Mouse (Mus musculus) lung, embryonic 16.5 days (tissue): ENCODE data around the gene Mtrex. TPM values are rescaled to one million over a fixed set of nuclear protein-coding genes. Genes with fewer than 3 reads are reported as not detected.

Experiments used
- ATAC-seq: fragments of 200-750 bp; cut with Nextera tagmentation; 2 replicates; pipeline ENCODE4 v1.8.0; 2017; ENCODE audit warnings: low read depth, mild to moderate bottlenecking, moderate library complexity
- H3K27ac ChIP-seq: fragments of 300-500 bp; sonication (generic); 2 replicates; pipeline ENCODE4 v1.5.1; 2014; ENCODE audit warnings: mild to moderate bottlenecking, control low read depth, low read length
- H3K27me3 ChIP-seq: fragments of 300-500 bp; sonication (generic); 2 replicates; pipeline ENCODE4 v1.6.1; 2014; ENCODE audit warnings: low read depth, low read length, mixed read lengths; ENCODE audit not compliant: control insufficient read depth, insufficient read depth
- H3K36me3 ChIP-seq: fragments of 300-500 bp; sonication (generic); 2 replicates; pipeline ENCODE4 v1.6.1; 2014; ENCODE audit warnings: low read length; ENCODE audit not compliant: control insufficient read depth, insufficient read depth
- H3K4me1 ChIP-seq: fragments of 300-500 bp; sonication (generic); replicated peaks from 2 replicates; pipeline ENCODE4 v1.6.1; 2014; ENCODE audit warnings: low read length, mixed read lengths; ENCODE audit not compliant: control insufficient read depth, insufficient read depth
- H3K4me2 ChIP-seq: fragments of 300-500 bp; sonication (generic); 2 replicates; pipeline ENCODE4 v1.6.1; 2014; ENCODE audit warnings: low read depth, low read length, control low read depth
- H3K4me3 ChIP-seq: fragments of 300-500 bp; sonication (generic); 2 replicates; pipeline ENCODE4 v1.5.1; 2014; ENCODE audit warnings: mild to moderate bottlenecking, low read length, control low read depth
- H3K9ac ChIP-seq: fragments of 300-500 bp; sonication (generic); 2 replicates; pipeline ENCODE4 v1.6.1; 2014; ENCODE audit warnings: low read length, control low read depth
- H3K9me3 ChIP-seq: fragments of 300-500 bp; sonication (generic); 2 replicates; pipeline ENCODE4 v1.6.1; 2016; ENCODE audit warnings: low read length; ENCODE audit not compliant: control insufficient read depth
- WGBS: fragments of 180-500 bp; shearing (Covaris S2); extraction: QIAGEN DNeasy Blood & Tissue Kit; methylation state at CpG from one replicate; pipeline ENCODE4 v1.1.7; 2014; 5-methylcytosine and 5-hydroxymethylcytosine counted together
- polyA plus RNA-seq: library from polyadenylated mRNA; unstranded; fragments of >200 nt; fragmentation: Nextera tagmentation; extraction: Ambion mirVana; gene quantifications from 2 replicates; pipeline ENCODE4 v1.2.1, GENCODE M21; 2015

Mtrex gene
- polyA plus RNA-seq, result 63.7 and 67.0 TPM in 2 replicates

DNA sequence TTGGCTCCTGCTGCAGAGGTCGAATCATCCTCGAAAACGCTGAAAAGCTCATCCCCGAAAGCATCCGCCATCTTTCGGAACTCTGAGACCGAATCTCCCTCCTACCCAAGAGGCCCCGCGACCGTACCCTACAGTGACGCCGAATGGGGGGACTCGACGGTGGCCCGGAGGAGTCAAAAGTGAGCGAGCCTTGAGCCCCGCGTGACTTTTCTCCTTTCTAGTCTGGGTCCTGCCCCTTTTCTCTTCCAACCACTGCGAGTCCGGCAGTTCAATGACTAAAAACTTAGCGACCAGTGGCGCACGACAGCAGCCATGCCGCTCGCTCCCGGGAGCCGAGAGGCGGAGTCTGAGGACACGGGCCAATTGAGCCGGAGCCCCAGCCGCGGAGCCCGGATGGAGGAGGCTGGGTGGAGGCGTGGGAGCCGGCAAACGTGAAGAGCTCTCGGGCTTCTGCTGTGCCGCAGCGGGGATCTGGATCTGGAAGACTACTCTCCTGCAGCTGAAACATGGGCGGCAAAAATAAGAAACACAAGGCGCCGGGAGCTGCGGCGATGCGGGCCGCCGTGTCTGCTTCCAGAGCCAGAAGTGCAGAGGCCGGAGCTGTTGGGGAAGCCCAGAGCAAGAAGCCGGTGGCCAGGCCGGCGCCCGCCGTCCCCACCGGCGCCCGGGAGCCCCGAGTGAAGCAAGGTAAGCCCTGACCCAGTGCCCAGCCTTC, at the start of gene Mtrex, which contains the start of gene Dhx29:
TSS of gene Mtrex (minus strand) at position 112 of the 715 bp plus-strand sequence.
TSS of gene Dhx29 (plus strand) at position 168 of the 715 bp plus-strand sequence.
- under 1% methylated on average over 57 of the region's 57 CpGs for WGBS
- Histone ChIP-seq H3K27ac (peak within 1 kb of the TSS; percentile 91), H3K27me3 (no peaks in the 10 kb centered on the region), H3K9ac (peak within 1 kb of the TSS; percentile 86), H3K4me2 (peak within 1 kb of the TSS; percentile 63), H3K4me1 (peaks cover 16% of the 10 kb centered on the region), H3K9me3 (no peaks in the 10 kb centered on the region), H3K36me3 (no peaks in the 10 kb centered on the region), H3K4me3 (peak within 1 kb of the TSS; percentile 92)
- peak; percentile 99 for ATAC-seq

DNA sequence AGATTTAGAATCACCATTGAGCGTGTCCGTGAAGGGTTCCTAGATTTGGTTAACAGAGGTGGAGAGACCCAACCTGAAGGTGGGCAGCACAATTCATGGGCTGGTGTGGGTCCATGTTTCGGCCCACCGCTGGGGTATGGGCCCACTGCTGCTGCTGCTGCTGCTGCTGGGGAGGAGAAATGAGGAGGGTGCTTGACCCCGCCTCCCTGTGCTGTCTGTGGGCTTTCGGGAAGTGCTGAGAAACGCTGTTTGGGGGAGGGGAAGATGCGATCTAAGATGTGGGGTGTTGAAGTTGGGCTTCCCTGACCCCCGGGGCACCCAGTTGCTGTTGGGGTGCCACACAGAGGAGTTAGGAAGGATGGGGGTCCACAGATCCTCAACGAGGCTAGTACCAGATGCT, 49.5 kb upstream of the Mtrex start:
- Histone ChIP-seq H3K4me2 (no peak overlapping the region), H3K27ac (no peak overlapping the region)
- WGBS, result 35% methylated on average over 10 of the region's 10 CpGs

DNA sequence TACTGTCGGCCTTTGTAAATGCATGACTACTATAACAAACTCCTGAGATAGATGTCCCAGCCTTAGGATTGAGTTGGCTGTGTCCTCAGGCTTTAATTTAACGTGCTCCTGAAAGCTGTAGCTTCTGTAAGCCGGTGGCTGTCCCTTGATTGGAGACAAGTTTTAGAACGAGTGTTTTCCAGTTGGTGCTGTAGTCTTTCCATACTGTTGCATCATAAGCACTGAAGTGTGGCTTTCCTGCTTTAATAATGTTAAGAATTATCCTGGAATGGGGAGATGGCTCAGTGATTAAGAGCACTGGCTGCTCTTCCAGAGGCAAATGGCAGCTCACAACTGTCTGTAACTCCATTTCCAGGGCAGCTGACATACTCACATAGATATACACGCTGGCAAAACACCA, 40.1 kb upstream of the Mtrex start:
- H3K4me3 ChIP-seq, result no peak overlapping the region
- ATAC-seq, result no peak
- H3K27ac ChIP-seq, result no peak overlapping the region
- no peaks in the 10 kb centered on the region for H3K4me1 ChIP-seq
- H3K9ac ChIP-seq, result no peak overlapping the region
- no peaks in the 10 kb centered on the region for H3K9me3 ChIP-seq
- 92% methylated on average over 5 of the region's 5 CpGs for WGBS
- peaks cover 14% of the 10 kb centered on the region for H3K36me3 ChIP-seq
- no peaks in the 10 kb centered on the region for H3K27me3 ChIP-seq
- no peak overlapping the region for H3K4me2 ChIP-seq

More for the DNA sequence above, 49.5 kb upstream of the Mtrex start:
- Histone ChIP-seq H3K27me3 (no peaks in the 10 kb centered on the region; the same call in 1 of the 2 replicates), H3K9me3 (no peaks in the 10 kb centered on the region), H3K4me1 (no peaks in the 10 kb centered on the region), H3K4me3 (no peak overlapping the region), H3K36me3 (no peaks in the 10 kb centered on the region), H3K9ac (no peak overlapping the region)
- no peak for ATAC-seq

DNA sequence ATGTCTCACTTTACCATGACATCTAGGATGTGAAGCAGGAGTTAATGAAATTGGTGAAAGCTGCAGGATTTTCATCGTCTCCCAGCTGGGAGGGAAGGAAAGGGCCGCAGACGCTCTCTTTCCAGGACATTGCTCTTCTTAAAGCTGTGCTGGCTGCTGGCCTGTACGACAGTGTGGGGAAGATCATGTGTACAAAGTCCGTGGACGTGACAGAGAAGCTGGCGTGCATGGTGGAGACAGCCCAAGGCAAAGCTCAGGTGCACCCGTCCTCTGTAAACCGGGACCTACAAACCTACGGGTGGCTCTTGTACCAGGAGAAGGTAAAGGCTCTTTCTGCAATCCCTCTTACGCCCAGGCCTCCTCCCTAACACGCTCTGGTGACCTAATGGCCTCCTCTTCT, 37.2 kb upstream of the Mtrex start:
- H3K4me1 ChIP-seq, result no peaks in the 10 kb centered on the region
- H3K36me3 ChIP-seq, result peaks cover 16% of the 10 kb centered on the region
- no peak overlapping the region for H3K4me2 ChIP-seq
- no peaks in the 10 kb centered on the region for H3K9me3 ChIP-seq
- no peak for ATAC-seq
- H3K9ac ChIP-seq, result no peak overlapping the region
- no peak overlapping the region for H3K27ac ChIP-seq
- 89% methylated on average over 12 of the region's 12 CpGs for WGBS
- H3K4me3 ChIP-seq, result no peak overlapping the region
- H3K27me3 ChIP-seq, result no peaks in the 10 kb centered on the region

DNA sequence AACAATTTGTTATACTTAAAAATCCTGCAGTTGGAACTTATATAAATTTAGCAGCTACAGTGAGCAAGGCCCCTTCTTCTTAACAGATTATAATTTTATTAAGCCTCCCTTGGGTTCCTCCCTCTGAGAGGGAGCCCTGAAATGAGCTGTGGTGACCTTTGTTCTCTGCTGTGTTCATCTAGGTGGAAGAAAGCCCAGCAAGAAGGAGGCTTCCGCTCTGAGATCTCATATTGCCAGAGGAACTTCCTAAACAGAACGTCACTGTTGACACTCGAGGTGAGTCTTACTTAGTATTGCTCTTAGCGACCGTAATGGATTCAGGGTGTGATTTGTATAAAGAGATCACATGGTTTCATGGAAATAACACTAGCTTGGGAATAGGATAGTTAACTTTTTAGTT, 35.9 kb upstream of the Mtrex start:
- ATAC-seq, result no peak
- Histone ChIP-seq H3K9me3 (no peaks in the 10 kb centered on the region), H3K36me3 (peaks cover 14% of the 10 kb centered on the region), H3K4me1 (no peaks in the 10 kb centered on the region), H3K27ac (no peak overlapping the region), H3K27me3 (no peaks in the 10 kb centered on the region), H3K4me3 (no peak overlapping the region), H3K4me2 (no peak overlapping the region), H3K9ac (no peak overlapping the region)
- 76% methylated on average over 5 of the region's 5 CpGs for whole genome bisulfite sequencing

DNA sequence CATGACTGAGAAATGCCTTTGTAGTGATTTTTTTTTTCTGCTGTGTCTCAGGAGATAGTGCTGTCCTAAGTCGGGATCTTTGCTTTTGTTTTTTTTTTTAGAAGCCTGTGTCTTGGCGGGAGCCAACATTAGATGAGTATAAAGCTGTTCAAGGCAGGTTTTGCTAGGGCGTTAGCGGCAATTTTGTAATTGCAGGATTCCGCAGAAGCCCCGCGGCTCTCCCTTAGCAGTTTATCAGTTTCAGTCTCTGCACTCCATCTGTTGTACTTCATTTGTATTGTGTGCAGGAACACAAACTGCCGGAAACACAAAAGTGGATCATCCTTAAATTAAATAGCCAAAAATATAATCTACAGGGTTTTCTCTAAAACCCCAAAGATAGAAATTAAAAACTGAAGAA, 26.9 kb upstream of the Mtrex start:
- H3K9ac ChIP-seq, result no peak overlapping the region
- ATAC-seq, result no peak
- WGBS, result 87% methylated on average over 8 of the region's 8 CpGs

DNA sequence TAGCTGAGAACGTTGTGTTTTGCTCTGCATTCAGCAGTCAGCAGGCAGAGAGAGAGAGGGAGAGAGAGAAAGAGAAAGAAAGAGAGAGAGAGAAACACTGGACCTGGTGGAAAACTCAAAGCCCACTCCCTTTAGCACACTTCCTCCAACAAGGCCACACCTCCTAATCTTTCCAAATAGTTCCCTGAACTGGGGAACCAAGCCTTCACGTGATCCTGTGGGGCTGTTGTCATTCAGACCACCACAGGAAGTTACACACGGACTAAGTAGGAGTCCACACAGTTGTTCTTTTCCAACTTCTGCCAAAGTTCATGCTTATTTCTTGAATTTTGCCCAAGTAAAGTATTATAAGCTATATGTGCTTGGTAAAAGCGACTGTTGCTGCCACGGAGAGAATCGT, 18.7 kb upstream of the Mtrex start:
- H3K9me3 ChIP-seq, result no peaks in the 10 kb centered on the region
- WGBS, result 80% methylated on average over 6 of the region's 6 CpGs
- H3K36me3 ChIP-seq, result peaks cover 29% of the 10 kb centered on the region

More for the DNA sequence above, 26.9 kb upstream of the Mtrex start:
- H3K4me2 ChIP-seq, result no peak overlapping the region
- no peak overlapping the region for H3K27ac ChIP-seq
- H3K4me3 ChIP-seq, result no peak overlapping the region
- H3K9me3 ChIP-seq, result no peaks in the 10 kb centered on the region
- H3K4me1 ChIP-seq, result no peaks in the 10 kb centered on the region
- no peaks in the 10 kb centered on the region for H3K27me3 ChIP-seq
- peaks cover 24% of the 10 kb centered on the region for H3K36me3 ChIP-seq

DNA sequence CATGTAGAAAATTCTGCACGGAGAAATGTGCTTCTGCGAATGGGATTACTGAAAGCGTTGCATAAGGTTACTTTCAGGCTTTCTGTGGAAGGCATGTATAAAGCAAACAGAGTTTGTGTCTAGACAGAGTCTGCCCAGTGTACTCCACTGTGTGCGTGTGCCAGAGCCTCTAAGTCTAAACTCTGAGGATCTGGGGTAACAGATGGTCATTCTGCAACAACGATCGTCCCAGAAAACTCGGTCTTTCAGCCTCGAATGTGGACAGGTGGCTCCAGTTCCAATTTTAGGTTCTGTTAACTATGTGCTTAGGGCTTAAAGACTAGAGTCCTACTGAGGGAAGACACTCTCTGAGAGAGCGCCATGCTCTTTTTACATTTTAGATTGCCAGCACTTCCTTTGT, 18.1 kb upstream of the Mtrex start:
- Histone ChIP-seq H3K4me1 (no peaks in the 10 kb centered on the region), H3K4me3 (no peak overlapping the region), H3K36me3 (peaks cover 29% of the 10 kb centered on the region), H3K27me3 (no peaks in the 10 kb centered on the region), H3K27ac (no peak overlapping the region), H3K4me2 (no peak overlapping the region), H3K9me3 (no peaks in the 10 kb centered on the region), H3K9ac (no peak overlapping the region)
- 90% methylated on average over 9 of the region's 9 CpGs for WGBS
- ATAC-seq, result no peak

More for the DNA sequence above, 18.7 kb upstream of the Mtrex start:
- Histone ChIP-seq H3K27ac (no peak overlapping the region), H3K4me2 (no peak overlapping the region), H3K4me1 (no peaks in the 10 kb centered on the region), H3K9ac (no peak overlapping the region), H3K27me3 (no peaks in the 10 kb centered on the region), H3K4me3 (no peak overlapping the region)
- no peak for ATAC-seq

DNA sequence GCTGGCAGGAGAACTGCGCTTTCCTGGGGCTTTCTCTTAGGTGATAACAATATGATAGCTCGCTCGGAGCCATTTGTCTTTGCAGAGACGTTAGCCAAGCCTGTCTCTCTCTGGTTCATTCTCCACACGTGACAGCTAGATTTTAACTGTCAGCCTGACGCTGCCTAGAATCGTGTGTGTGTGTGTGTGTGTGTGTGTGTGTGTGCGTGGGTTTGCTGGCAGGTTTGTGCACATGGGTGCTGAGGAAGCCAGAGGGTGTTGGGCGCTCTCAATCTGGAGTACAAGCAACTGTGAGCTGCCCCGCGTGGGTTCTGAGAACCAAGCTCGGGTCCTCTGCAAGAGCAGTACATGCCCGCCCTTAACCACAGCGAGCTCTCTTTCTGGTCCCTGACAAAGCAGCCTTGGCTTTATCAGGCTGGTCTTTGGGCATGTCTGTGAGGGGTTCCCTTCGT, 14.7 kb upstream of the Mtrex start:
- H3K9ac ChIP-seq, result no peak overlapping the region
- ATAC-seq, result no peak
- no peaks in the 10 kb centered on the region for H3K4me1 ChIP-seq
- no peak overlapping the region for H3K4me3 ChIP-seq
- no peak overlapping the region for H3K27ac ChIP-seq
- peaks cover 17% of the 10 kb centered on the region for H3K36me3 ChIP-seq
- no peaks in the 10 kb centered on the region for H3K9me3 ChIP-seq
- no peak overlapping the region for H3K4me2 ChIP-seq
- 54% methylated on average over 15 of the region's 15 CpGs for WGBS
- H3K27me3 ChIP-seq, result no peaks in the 10 kb centered on the region
